Mouse (Mus musculus) splenic B cell, adult 2 months (primary cell): ENCODE results near the gene Olfr353.

Experiments
- DNase-seq: peaks from one replicate; pipeline ENCODE4 v3.0.0-alpha.2; 2011; ENCODE audit warnings: low read depth, low spot score
- H3K27me3 ChIP-seq: 2 replicates; pipeline ENCODE4 v1.6.1; 2012; ENCODE audit warnings: mild to moderate bottlenecking, low read length, moderate library complexity, mixed read lengths; ENCODE audit not compliant: control insufficient read depth, poor library complexity, insufficient read depth, severe bottlenecking
- H3K36me3 ChIP-seq: 2 replicates; pipeline ENCODE4 v1.6.1; 2012; ENCODE audit warnings: mild to moderate bottlenecking, low read length, moderate library complexity, mixed read lengths; ENCODE audit not compliant: control insufficient read depth, poor library complexity, insufficient read depth, severe bottlenecking

Olfr353 gene

GRCm38 (mm10) chr2:36892836-36893235, at the start of gene Olfr353:
TSS of gene Olfr353 (minus strand) at chr2:36892936.
- H3K27me3 ChIP-seq = no peaks in the 10 kb centered on the region
- H3K36me3 ChIP-seq = no peaks in the 10 kb centered on the region
- DNase-seq = no peak

GRCm38 (mm10) chr2:36936821-36937220, 44.1 kb upstream of the Olfr353 start, which contains the start of gene Olfr356:
TSS of gene Olfr356 (plus strand) at chr2:36937121.
- Histone ChIP-seq H3K27me3 (no peaks in the 10 kb centered on the region), H3K36me3 (no peaks in the 10 kb centered on the region)
- DNase-seq = no peak

- DNase-seq = no peak
- Histone ChIP-seq H3K36me3 (no peaks in the 10 kb centered on the region), H3K27me3 (no peaks in the 10 kb centered on the region)
Observed at GRCm38 (mm10) chr2:36928797-36929196, 36.1 kb upstream of the Olfr353 start, which contains the start of gene Olfr355. TSS of gene Olfr355 (minus strand) at chr2:36928897.

- DNase-seq = no peak
- H3K36me3 ChIP-seq = no peaks in the 10 kb centered on the region
- no peaks in the 10 kb centered on the region for H3K27me3 ChIP-seq
Observed at GRCm38 (mm10) chr2:36905380-36905779, 12.6 kb upstream of the Olfr353 start, which contains the start of gene Olfr354. TSS of gene Olfr354 (plus strand) at chr2:36905680.

GRCm38 (mm10) chr2:36897114-36897513, 4.4 kb upstream of the Olfr353 start:
- Histone ChIP-seq H3K36me3 (no peaks in the 10 kb centered on the region), H3K27me3 (no peaks in the 10 kb centered on the region)
- DNase-seq = no peak

GRCm38 (mm10) chr2:36868160-36868559, 24.6 kb downstream of the Olfr353 start, which contains the start of gene Olfr352:
TSS of gene Olfr352 (plus strand) at chr2:36868460.
- Histone ChIP-seq H3K27me3 (no peaks in the 10 kb centered on the region), H3K36me3 (no peaks in the 10 kb centered on the region)
- no peak for DNase-seq

GRCm38 (mm10) chr2:36862560-36862959, 30.2 kb downstream of the Olfr353 start, which contains the start of gene Olfr351:
TSS of gene Olfr351 (minus strand) at chr2:36862660.
- no peak for DNase-seq
- H3K36me3 ChIP-seq = no peaks in the 10 kb centered on the region
- H3K27me3 ChIP-seq = no peaks in the 10 kb centered on the region

GRCm38 (mm10) chr2:36846010-36846409, 46.7 kb downstream of the Olfr353 start, which contains the start of gene Olfr350:
TSS of gene Olfr350 (plus strand) at chr2:36846310.
- Histone ChIP-seq H3K27me3 (no peaks in the 10 kb centered on the region), H3K36me3 (no peaks in the 10 kb centered on the region)
- DNase-seq = no peak
